Mouse (Mus musculus) heart, adult 2 months (tissue): ENCODE results near the gene Smad6.

Experiments
- CTCF ChIP-seq: fragments of 200-600 bp; IDR thresholded peaks from 2 replicates; pipeline ENCODE4 v1.8.1; 2022; ENCODE audit warnings: antibody characterized with exemption, mild to moderate bottlenecking, moderate library complexity
- POLR2A ChIP-seq: fragments of 200-500 bp; IDR thresholded peaks from 2 replicates; pipeline ENCODE4 v1.6.1; 2011; ENCODE audit warnings: mild to moderate bottlenecking, low read depth, low read length, control low read depth; ENCODE audit not compliant: insufficient read depth

GRCm38 (mm10) chr9:64021319-64021850 is 474 bp downstream of the Smad6 start:
- TF ChIP-seq POLR2A, result no peak
- no peak for TF ChIP-seq CTCF
